Comparison of ENCODE assay signal across 29 mouse cellular contexts in the genomic region with DNA sequence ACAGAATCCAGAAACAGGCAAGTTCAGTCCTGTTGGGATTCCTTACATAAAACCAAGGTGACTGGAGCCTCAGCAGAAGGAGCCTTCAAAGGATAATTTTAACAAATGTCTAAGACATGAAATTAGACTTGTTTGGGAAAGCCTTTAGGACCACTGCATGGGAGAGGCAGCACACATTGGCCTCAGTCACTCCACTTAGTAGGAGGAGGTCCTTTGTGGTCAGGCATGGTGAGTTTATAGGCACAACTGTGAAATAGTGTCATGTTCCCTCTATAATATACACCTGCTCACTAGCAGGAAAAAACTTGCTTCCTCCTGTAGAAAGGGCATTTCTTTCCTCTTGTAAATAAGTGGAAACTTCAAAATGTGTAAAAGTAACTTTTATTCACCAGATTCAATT.
"Had no signal": no experiment of that assay in that cellular context is flagged by ENCODE, and none has a peak within 500 bp of the region (broad histone marks: within the 10 kb centered on the region; RNA-seq: fewer than 3 reads in every experiment).

No protein-coding gene starts in this region.

- ATAC-seq: liver, embryonic 12.5 days; liver, postnatal 0 days; lung, postnatal 0 days; midbrain, embryonic 13.5 days; midbrain, embryonic 15.5 days had no signal

- H3K36me3 ChIP-seq: limb, embryonic 10.5 days; limb, embryonic 12.5 days; limb, embryonic 13.5 days; limb, embryonic 15.5 days; liver, embryonic 12.5 days; liver, embryonic 13.5 days; liver, embryonic 15.5 days; lung, embryonic 15.5 days; midbrain, embryonic 10.5 days; midbrain, embryonic 12.5 days; midbrain, embryonic 13.5 days; midbrain, embryonic 15.5 days had no signal

- H3K4me2 ChIP-seq: limb, embryonic 12.5 days; limb, embryonic 13.5 days; limb, embryonic 15.5 days; liver, embryonic 11.5 days; liver, embryonic 12.5 days; liver, embryonic 13.5 days; liver, embryonic 15.5 days; lung, embryonic 14.5 days; lung, embryonic 15.5 days; midbrain, embryonic 12.5 days; midbrain, embryonic 13.5 days; midbrain, embryonic 15.5 days had no signal

- H3K9ac ChIP-seq: limb, embryonic 12.5 days; limb, embryonic 13.5 days; limb, embryonic 15.5 days; liver, embryonic 12.5 days; liver, embryonic 13.5 days; liver, embryonic 14.5 days; liver, embryonic 15.5 days; liver, postnatal 0 days; lung, embryonic 14.5 days; lung, embryonic 15.5 days; midbrain, embryonic 12.5 days; midbrain, embryonic 13.5 days; midbrain, embryonic 15.5 days had no signal

- H3K4me1 ChIP-seq: limb, embryonic 10.5 days; limb, embryonic 12.5 days; limb, embryonic 13.5 days; limb, embryonic 15.5 days; liver, embryonic 12.5 days; liver, embryonic 13.5 days; liver, embryonic 15.5 days; lung, embryonic 15.5 days; megakaryocyte, embryonic 14.5 days; midbrain, embryonic 10.5 days; midbrain, embryonic 12.5 days; midbrain, embryonic 13.5 days; midbrain, embryonic 15.5 days had no signal

- H3K9me3 ChIP-seq: limb, embryonic 10.5 days; limb, embryonic 13.5 days; limb, embryonic 15.5 days; liver, embryonic 12.5 days; liver, embryonic 13.5 days; liver, embryonic 15.5 days; lung, embryonic 15.5 days; midbrain, embryonic 10.5 days; midbrain, embryonic 12.5 days; midbrain, embryonic 13.5 days; midbrain, embryonic 15.5 days had no signal

- H3K4me3 ChIP-seq: left cerebral cortex, adult 2 months; limb, embryonic 10.5 days; limb, embryonic 12.5 days; limb, embryonic 13.5 days; limb, embryonic 15.5 days; liver, embryonic 12.5 days; liver, embryonic 13.5 days; liver, embryonic 15.5 days; lung, embryonic 15.5 days; megakaryocyte, embryonic 14.5 days; midbrain, embryonic 10.5 days; midbrain, embryonic 12.5 days; midbrain, embryonic 13.5 days; midbrain, embryonic 15.5 days had no signal

- DNase-seq: left cerebral cortex, postnatal 4 days; liver; liver, embryonic 13.5 days; liver, postnatal 0 days; lung, adult 18-20 months; lung, adult 2 months; lung, embryonic 14.5 days; lung, postnatal 10 days; lung, postnatal 14 days; lung, postnatal 36 days; lung, postnatal 4 days; midbrain, embryonic 14.5 days had no signal

- H3K27ac ChIP-seq: left cerebral cortex, adult 2 months; limb, embryonic 10.5 days; limb, embryonic 12.5 days; limb, embryonic 13.5 days; limb, embryonic 15.5 days; liver, embryonic 12.5 days; liver, embryonic 13.5 days; liver, embryonic 14.5 days; liver, embryonic 15.5 days; lung, embryonic 15.5 days; macrophage; midbrain, embryonic 10.5 days; midbrain, embryonic 12.5 days; midbrain, embryonic 13.5 days; midbrain, embryonic 15.5 days had no signal

- H3K27me3 ChIP-seq: limb, embryonic 12.5 days; limb, embryonic 13.5 days; limb, embryonic 15.5 days; liver, embryonic 12.5 days; liver, embryonic 13.5 days; liver, embryonic 15.5 days; lung, embryonic 15.5 days; megakaryocyte, embryonic 14.5 days; midbrain, embryonic 12.5 days; midbrain, embryonic 13.5 days; midbrain, embryonic 15.5 days had no signal
